Mouse (Mus musculus) MEL (cell line): Measurements from ENCODE around the gene Tgm1. TPM values are rescaled to one million over a fixed set of nuclear protein-coding genes. Genes with fewer than 3 reads are reported as not detected.

Source experiments
- DNase-seq: peaks from one replicate; pipeline ENCODE4 v3.0.0; 2011; ENCODE audit warnings: low read depth, low spot score
- H3K27ac ChIP-seq: 2 replicates; pipeline ENCODE4 v1.5.1; 2012; ENCODE audit warnings: low read depth, mild to moderate bottlenecking, control low read depth, low read length, moderate library complexity; ENCODE audit not compliant: control insufficient read depth
- H3K27me3 ChIP-seq, 2 experiments: fragments of 150-350 bp in 1 of 2; sonication (generic) in 1 of 2; 2 replicates each; pipeline ENCODE4 v1.6.1; 2012; ENCODE audit warnings: low read length in 2 of 2, mild to moderate bottlenecking in 2 of 2, improper control_type of control experiment in 1 of 2, moderate library complexity in 1 of 2; ENCODE audit not compliant: insufficient read depth in 2 of 2, control insufficient read depth in 1 of 2
- H3K36me3 ChIP-seq, 2 experiments: 2 replicates each; pipeline ENCODE4 v1.6.1; 2012 to 2014; ENCODE audit warnings: low read length in 2 of 2, improper control_type of control experiment in 1 of 2, inconsistent platforms in 1 of 2, mild to moderate bottlenecking in 1 of 2; ENCODE audit not compliant: insufficient read depth in 2 of 2, control insufficient read depth in 1 of 2
- H3K4me1 ChIP-seq, 2 experiments: fragments of 150-350 bp in 1 of 2; sonication (generic) in 1 of 2; 2 replicates each; pipeline ENCODE4 v1.6.1; 2012; ENCODE audit warnings: low read length in 2 of 2, improper control_type of control experiment in 1 of 2, mild to moderate bottlenecking in 1 of 2; ENCODE audit not compliant: insufficient read depth in 2 of 2, control insufficient read depth in 1 of 2
- H3K4me3 ChIP-seq, 2 experiments: fragments of 150-350 bp in 1 of 2; sonication (generic) in 1 of 2; 2 replicates each; pipeline ENCODE4 v1.5.1; 2012; ENCODE audit warnings: low read depth in 2 of 2, low read length in 2 of 2, mild to moderate bottlenecking in 2 of 2, moderate library complexity in 2 of 2, control low read depth in 1 of 2, improper control_type of control experiment in 1 of 2; ENCODE audit not compliant: control insufficient read depth in 1 of 2, insufficient read depth in 1 of 2
- H3K79me2 ChIP-seq: 2 replicates; pipeline ENCODE4 v1.6.1; 2012; ENCODE audit warnings: mild to moderate bottlenecking, low read length, moderate library complexity; ENCODE audit not compliant: control insufficient read depth, poor library complexity, insufficient read depth
- H3K9ac ChIP-seq: 2 replicates; pipeline ENCODE4 v1.6.1; 2012; ENCODE audit warnings: low read depth, mild to moderate bottlenecking, control low read depth, low read length, moderate library complexity; ENCODE audit not compliant: control insufficient read depth, poor library complexity, severe bottlenecking
- H3K9me3 ChIP-seq: fragments of 150-350 bp; sonication (generic); replicated peaks from 2 replicates; pipeline ENCODE4 v1.6.1; 2012; ENCODE audit warnings: mild to moderate bottlenecking, low read length, improper control_type of control experiment, moderate library complexity; ENCODE audit not compliant: insufficient read depth
- CHD1 ChIP-seq: IDR thresholded peaks from 2 replicates; pipeline ENCODE4 v1.6.1; 2012; ENCODE audit warnings: low read depth, mild to moderate bottlenecking, inconsistent platforms, low read length, improper control_type of control experiment
- CHD2 ChIP-seq: IDR thresholded peaks from 2 replicates; pipeline ENCODE4 v1.6.1; 2011; ENCODE audit warnings: low read length, improper control_type of control experiment
- ELF1 ChIP-seq: IDR thresholded peaks from 2 replicates; pipeline ENCODE4 v1.6.1; 2014; ENCODE audit warnings: low read depth, mild to moderate bottlenecking, inconsistent platforms, low read length, improper control_type of control experiment, moderate library complexity
- EP300 ChIP-seq, 2 experiments: IDR thresholded peaks; 2 replicates each; pipeline ENCODE4 v1.6.1; 2011; ENCODE audit warnings: improper control_type of control experiment in 2 of 2, low read length in 2 of 2, low read depth in 1 of 2, mild to moderate bottlenecking in 1 of 2
- JUND ChIP-seq: IDR thresholded peaks from 2 replicates; pipeline ENCODE4 v1.6.1; 2011; ENCODE audit warnings: low read depth, mild to moderate bottlenecking, improper control_type of control experiment, low read length
- KAT2A ChIP-seq: conservative IDR thresholded peaks from 2 replicates; pipeline ENCODE4 v1.6.1; 2012; ENCODE audit warnings: low read depth, low read length, improper control_type of control experiment, inconsistent platforms
- MAX ChIP-seq: IDR thresholded peaks from 2 replicates; pipeline ENCODE4 v1.6.1; 2011; ENCODE audit warnings: low read length, improper control_type of control experiment
- MEF2A ChIP-seq: IDR thresholded peaks from 2 replicates; pipeline ENCODE4 v1.6.1; 2014; ENCODE audit warnings: low read depth, mild to moderate bottlenecking, inconsistent platforms, low read length, improper control_type of control experiment; ENCODE audit not compliant: poor library complexity, insufficient replicate concordance, severe bottlenecking; ENCODE audit errors: extremely low read depth
- MXI1 ChIP-seq: IDR thresholded peaks from 2 replicates; pipeline ENCODE4 v1.6.1; 2011; ENCODE audit warnings: mild to moderate bottlenecking, low read depth, low read length, improper control_type of control experiment
- MYB ChIP-seq: IDR thresholded peaks from 2 replicates; pipeline ENCODE4 v1.6.1; 2011; ENCODE audit warnings: mild to moderate bottlenecking, low read depth, low read length, improper control_type of control experiment
- NRF1 ChIP-seq: IDR thresholded peaks from 2 replicates; pipeline ENCODE4 v1.6.1; 2014; ENCODE audit warnings: low read depth, mild to moderate bottlenecking, inconsistent platforms, low read length, improper control_type of control experiment, moderate library complexity; ENCODE audit not compliant: poor library complexity, insufficient read depth, severe bottlenecking
- POLR2A ChIP-seq, 2 experiments: IDR thresholded peaks; 2 replicates each; pipeline ENCODE4 v1.6.1; 2011 to 2012; ENCODE audit warnings: low read length in 2 of 2, mild to moderate bottlenecking in 2 of 2, control low read depth in 1 of 2, improper control_type of control experiment in 1 of 2, low read depth in 1 of 2, moderate library complexity in 1 of 2; ENCODE audit not compliant: control insufficient read depth in 1 of 2, insufficient read depth in 1 of 2, poor library complexity in 1 of 2
- POLR2AphosphoS2 ChIP-seq: IDR thresholded peaks from 2 replicates; pipeline ENCODE4 v1.6.1; 2011; ENCODE audit warnings: low read length, improper control_type of control experiment
- SMC3 ChIP-seq: IDR thresholded peaks from 2 replicates; pipeline ENCODE4 v1.6.1; 2011; ENCODE audit warnings: low read depth, low read length, improper control_type of control experiment
- TBP ChIP-seq: IDR thresholded peaks from 2 replicates; pipeline ENCODE4 v1.8.0; 2011; ENCODE audit warnings: low read depth, low read length, improper control_type of control experiment
- UBTF ChIP-seq: IDR thresholded peaks from 2 replicates; pipeline ENCODE4 v1.6.1; 2012; ENCODE audit warnings: low read depth, mild to moderate bottlenecking, inconsistent platforms, low read length, improper control_type of control experiment, moderate library complexity, borderline replicate concordance; ENCODE audit not compliant: insufficient read depth
- USF2 ChIP-seq, 2 experiments: IDR thresholded peaks; 2 replicates each; pipeline ENCODE4 v1.6.1; 2011 to 2012; ENCODE audit warnings: improper control_type of control experiment in 2 of 2, low read length in 2 of 2, borderline replicate concordance in 1 of 2, inconsistent platforms in 1 of 2, low read depth in 1 of 2, mild to moderate bottlenecking in 1 of 2; ENCODE audit not compliant: insufficient read depth in 1 of 2
- ZC3H11A ChIP-seq: IDR thresholded peaks from 2 replicates; pipeline ENCODE4 v1.6.1; 2012; ENCODE audit warnings: low read depth, mild to moderate bottlenecking, inconsistent platforms, low read length, improper control_type of control experiment
- polyA plus RNA-seq, 2 experiments: library from polyadenylated mRNA; stranded (reverse) in 1 of 2; unstranded in 1 of 2; fragments of >175 nt in 1 of 2; fragments of >200 nt in 1 of 2; gene quantifications; 2 replicates each; pipeline versions ENCODE4 v1.2.1 to v1.2.4; 2012; ENCODE audit warnings: low replicate concordance in 2 of 2, low read depth in 1 of 2; ENCODE audit not compliant: insufficient read length in 2 of 2, insufficient read depth in 1 of 2, missing spikeins in 1 of 2
- total RNA-seq: library from RNA; depleted of rRNA; stranded (reverse); fragments of 300-350 nt; gene quantifications from 2 replicates; pipeline ENCODE4 v1.2.3, GENCODE M21; 2012

The Tgm1 gene
- total and polyA plus RNA-seq, 3 experiments = 6.2 to 11.4 TPM; not detected in 1

GRCm38 (mm10) chr14:55659960-55660573, 53.7 kb downstream of the Tgm1 start, which contains the start of gene Mdp1 (continued):
- TF ChIP-seq UBTF (peak; percentile 65; the same call in 1 of the 2 replicates), MXI1 (peak; percentile 72), SMC3 (no peak), MYB (no peak), JUND (no peak), POLR2AphosphoS2 (no peak; the same call in 1 of the 2 replicates), POLR2A (IDR thresholded peaks at IDR 0.05; ENCODE audit: control insufficient read depth in 1 of 2, insufficient read depth in 1 of 2, low read depth in 1 of 2, low read length in 2 of 2, poor library complexity in 1 of 2) (peak; percentile 26 to 64; a peak in 2 of 4 replicates), ZC3H11A (no peak), KAT2A (no peak; the same call in 1 of the 2 replicates), NRF1 (no peak), MEF2A (no peak), TBP (peak; percentile 52), CHD1 (no peak)

- no peak for TF ChIP-seq SMC3
- no peak for TF ChIP-seq MAX
- TF ChIP-seq ELF1 = no peak
- no peak for TF ChIP-seq NRF1
- no peak for TF ChIP-seq CHD2
- no peak for TF ChIP-seq EP300 (IDR thresholded peaks at IDR 0.05; ENCODE audit: low read depth in 1 of 2, low read length in 2 of 2)
- TF ChIP-seq TBP = no peak
- TF ChIP-seq MYB = no peak
- no peak for TF ChIP-seq USF2 (IDR thresholded peaks at IDR 0.05; ENCODE audit: borderline replicate concordance in 1 of 2, insufficient read depth in 1 of 2, low read depth in 1 of 2, low read length in 2 of 2)
- H3K4me1 ChIP-seq = peaks cover 3 to 14% of the 10 kb centered on the region in 2 experiments
- no peak overlapping the region for H3K27ac ChIP-seq
- DNase-seq = no peak
- no peaks in the 10 kb centered on the region for H3K27me3 ChIP-seq
- peaks cover 3 to 11% of the 10 kb centered on the region in 2 experiments; a peak in 3 of 4 replicates for H3K36me3 ChIP-seq
- H3K79me2 ChIP-seq = no peaks in the 10 kb centered on the region; the same call in 1 of the 2 replicates
- no peak overlapping the region for H3K9ac ChIP-seq
- H3K9me3 ChIP-seq = no peaks in the 10 kb centered on the region
- no peak overlapping the region for H3K4me3 ChIP-seq
Measured at GRCm38 (mm10) chr14:55658011-55658410, 55.7 kb downstream of the Tgm1 start.
